Mouse (Mus musculus): ENCODE measurements around the gene Dnase1. TPM values are rescaled to one million over a fixed set of nuclear protein-coding genes. Genes with fewer than 3 reads are reported as not detected.

Dnase1 gene
- polyA plus RNA-seq, 1 experiment from 2014 or later = 6.1 TPM

Small RNAs within 50 kb of the gene (microRNA-seq; reads per million reads assigned to microRNA genes)
- gene Gm23413 = not detected

Other genes starting within 250 kb of the Dnase1 start
- gene Olfr15, start 206.1 kb upstream of the Dnase1 start, polyA plus RNA-seq (2015; fragmentation: Nextera tagmentation; extraction: Ambion mirVana) = not detected in 2 replicates
- gene Zfp174, start 189.7 kb upstream of the Dnase1 start, polyA plus RNA-seq (2015; fragmentation: Nextera tagmentation; extraction: Ambion mirVana) = 3.8 and 3.9 TPM in 2 replicates
- gene Naa60, start 164.6 kb upstream of the Dnase1 start, polyA plus RNA-seq (2015; fragmentation: Nextera tagmentation; extraction: Ambion mirVana) = 98.6 and 110 TPM in 2 replicates
- gene Zfp597, start 152.4 kb upstream of the Dnase1 start, polyA plus RNA-seq (2015; fragmentation: Nextera tagmentation; extraction: Ambion mirVana) = 20.6 and 21.8 TPM in 2 replicates
- gene Gm20695, start 152.3 kb upstream of the Dnase1 start, polyA plus RNA-seq (2015; fragmentation: Nextera tagmentation; extraction: Ambion mirVana) = 2.7 and 5.4 TPM in 2 replicates
- gene 1700037C18Rik, start 128.3 kb upstream of the Dnase1 start, polyA plus RNA-seq (2015; fragmentation: Nextera tagmentation; extraction: Ambion mirVana) = 13.2 and 14.7 TPM in 2 replicates
- gene Cluap1, start 128.1 kb upstream of the Dnase1 start, polyA plus RNA-seq (2015; fragmentation: Nextera tagmentation; extraction: Ambion mirVana) = 42.3 and 44.4 TPM in 2 replicates
- gene Nlrc3, start 60.3 kb upstream of the Dnase1 start, polyA plus RNA-seq (2015; fragmentation: Nextera tagmentation; extraction: Ambion mirVana) = 1.1 and 1.2 TPM in 2 replicates
- 30.8 and 32.3 TPM in 2 replicates for gene Slx4, start 33.2 kb upstream of the Dnase1 start, polyA plus RNA-seq (2015; fragmentation: Nextera tagmentation; extraction: Ambion mirVana)
- gene Trap1, start 40.9 kb downstream of the Dnase1 start, polyA plus RNA-seq (2015; fragmentation: Nextera tagmentation; extraction: Ambion mirVana) = 48.4 and 53.2 TPM in 2 replicates
- gene Crebbp, start 177.1 kb downstream of the Dnase1 start, polyA plus RNA-seq (2015; fragmentation: Nextera tagmentation; extraction: Ambion mirVana) = 34.9 and 39.9 TPM in 2 replicates

Measured in midbrain, embryonic 16.5 days (tissue).